Mouse (Mus musculus): Measurements from ENCODE around the gene Thbs2. TPM values are rescaled to one million over a fixed set of nuclear protein-coding genes. Genes with fewer than 3 reads are reported as not detected.

Thbs2 gene
- polyA plus RNA-seq, 1 experiment from 2014 or later: 2.4 TPM

DNA sequence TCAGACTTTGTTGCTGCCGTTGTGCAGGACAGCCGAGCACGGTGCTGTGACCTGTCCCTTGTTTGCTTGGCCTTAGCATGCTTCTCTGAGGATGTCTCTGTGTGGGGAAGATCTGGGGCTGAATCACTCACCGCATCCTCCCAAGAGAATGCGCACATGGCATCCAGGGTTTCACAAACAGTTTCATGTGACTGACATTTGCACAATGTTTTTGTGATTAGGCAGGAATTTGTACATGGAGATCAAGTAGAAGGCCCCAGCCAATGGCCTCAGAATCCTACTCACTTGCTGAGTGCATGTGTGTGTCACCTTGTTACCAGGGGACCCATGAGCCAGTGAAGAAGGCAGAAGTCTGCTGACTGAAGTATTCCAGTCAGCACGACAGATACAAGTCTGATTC lies 9.7 kb upstream of the Thbs2 start:
- no peak overlapping the region for H3K4me3 ChIP-seq (ENCODE audit: low read depth, low read length)
- WGBS: 77% methylated on average over 6 of the region's 6 CpGs
- no peak overlapping the region for H3K9ac ChIP-seq (ENCODE audit: low read length)
- no peak overlapping the region for H3K4me2 ChIP-seq (ENCODE audit: low read depth, low read length, severe bottlenecking)
- H3K27me3 ChIP-seq (ENCODE audit: control insufficient read depth, insufficient read depth, low read length): no peaks in the 10 kb centered on the region
- H3K27ac ChIP-seq (ENCODE audit: low read depth, low read length): no peak overlapping the region
- DNase-seq (ENCODE audit: low spot score): peak; percentile 27
- no peaks in the 10 kb centered on the region for H3K4me1 ChIP-seq (replicated peaks; ENCODE audit: control insufficient read depth, insufficient read depth, low read length)
- no peaks in the 10 kb centered on the region for H3K9me3 ChIP-seq (ENCODE audit: control insufficient read depth, low read length)
- no peak for ATAC-seq (replicated peaks; ENCODE audit: low FRiP score)
- H3K36me3 ChIP-seq (ENCODE audit: control insufficient read depth, insufficient read depth, low read length): no peaks in the 10 kb centered on the region

DNA sequence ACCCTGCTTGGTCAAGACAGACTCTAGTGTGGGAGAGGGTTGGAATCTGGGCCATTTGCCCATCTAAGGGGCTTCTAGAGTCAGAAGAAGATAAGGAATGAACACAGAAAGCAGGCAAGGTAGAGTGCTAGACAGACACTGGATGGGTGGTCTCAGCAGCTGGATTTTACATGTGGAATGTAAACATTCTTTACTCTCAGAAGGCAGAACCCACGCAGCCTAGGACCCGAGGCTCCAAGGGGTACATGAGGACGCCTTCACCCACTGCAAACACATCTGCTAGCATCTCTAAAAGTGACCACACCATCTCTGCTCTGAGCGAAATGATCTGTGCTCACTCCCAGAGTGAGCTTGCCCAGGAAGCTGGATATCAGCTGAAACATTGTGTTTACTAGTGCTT lies 9.2 kb upstream of the Thbs2 start:
- Histone ChIP-seq H3K36me3 (ENCODE audit: control insufficient read depth, insufficient read depth, low read length) (no peaks in the 10 kb centered on the region), H3K27me3 (ENCODE audit: control insufficient read depth, insufficient read depth, low read length) (no peaks in the 10 kb centered on the region), H3K4me2 (ENCODE audit: low read depth, low read length, severe bottlenecking) (no peak overlapping the region), H3K9me3 (ENCODE audit: control insufficient read depth, low read length) (no peaks in the 10 kb centered on the region), H3K27ac (ENCODE audit: low read depth, low read length) (no peak overlapping the region), H3K4me1 (replicated peaks; ENCODE audit: control insufficient read depth, insufficient read depth, low read length) (no peaks in the 10 kb centered on the region), H3K9ac (ENCODE audit: low read length) (no peak overlapping the region), H3K4me3 (ENCODE audit: low read depth, low read length) (no peak overlapping the region)
- DNase-seq (ENCODE audit: low spot score): peak; percentile 22
- no peak for ATAC-seq (replicated peaks; ENCODE audit: low FRiP score)
- WGBS: 70% methylated on average over 4 of the region's 4 CpGs

DNA sequence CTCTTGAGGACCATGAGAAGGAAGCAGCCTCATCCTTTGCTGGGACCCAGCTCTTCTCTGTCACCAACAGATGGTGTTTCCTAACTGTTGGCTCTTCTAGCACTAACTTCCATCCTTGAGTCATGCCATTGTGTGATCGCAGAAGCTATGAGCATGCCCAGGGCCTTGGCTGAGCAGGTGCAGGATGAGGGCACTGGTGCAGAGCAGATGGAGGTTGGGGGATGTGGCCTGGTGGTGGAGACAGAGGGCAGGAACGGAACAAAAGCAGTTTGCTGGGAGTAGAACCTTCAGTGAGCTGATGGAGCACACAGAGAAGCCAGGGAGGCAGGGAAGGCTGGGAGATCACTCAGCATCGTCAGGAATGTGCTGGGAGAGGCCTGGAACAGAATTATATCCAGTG lies 8.7 kb upstream of the Thbs2 start:
- Histone ChIP-seq H3K36me3 (ENCODE audit: control insufficient read depth, insufficient read depth, low read length) (no peaks in the 10 kb centered on the region), H3K27me3 (ENCODE audit: control insufficient read depth, insufficient read depth, low read length) (no peaks in the 10 kb centered on the region), H3K27ac (ENCODE audit: low read depth, low read length) (no peak overlapping the region), H3K4me3 (ENCODE audit: low read depth, low read length) (no peak overlapping the region), H3K4me2 (ENCODE audit: low read depth, low read length, severe bottlenecking) (no peak overlapping the region), H3K9me3 (ENCODE audit: control insufficient read depth, low read length) (no peaks in the 10 kb centered on the region), H3K4me1 (replicated peaks; ENCODE audit: control insufficient read depth, insufficient read depth, low read length) (no peaks in the 10 kb centered on the region), H3K9ac (ENCODE audit: low read length) (no peak overlapping the region)
- DNase-seq (ENCODE audit: low spot score): no peak
- ATAC-seq (replicated peaks; ENCODE audit: low FRiP score): no peak
- 61% methylated on average over 3 of the region's 3 CpGs for WGBS

DNA sequence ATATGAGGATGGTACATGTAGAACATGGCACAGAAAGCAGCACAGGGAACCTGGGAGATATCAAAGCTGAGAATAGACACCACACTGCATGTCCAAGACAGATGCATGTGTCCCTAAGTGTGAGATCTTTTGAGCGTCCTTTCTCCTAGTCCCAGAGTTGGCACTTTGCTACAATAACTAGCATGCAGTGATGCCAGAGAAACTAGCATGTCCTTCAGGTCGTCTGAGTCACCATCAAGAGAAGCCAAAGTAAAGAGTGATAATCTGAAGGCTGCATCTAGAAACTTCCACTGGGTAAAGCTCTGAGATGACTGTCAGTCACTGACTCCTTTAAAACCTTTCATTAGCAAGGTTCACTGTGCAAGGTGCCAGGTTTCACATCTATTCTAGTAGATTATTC lies 7.9 kb upstream of the Thbs2 start:
- peak; percentile 27 for DNase-seq (ENCODE audit: low spot score)
- Histone ChIP-seq H3K4me2 (ENCODE audit: low read depth, low read length, severe bottlenecking) (no peak overlapping the region), H3K4me3 (ENCODE audit: low read depth, low read length) (no peak overlapping the region), H3K27me3 (ENCODE audit: control insufficient read depth, insufficient read depth, low read length) (no peaks in the 10 kb centered on the region), H3K27ac (ENCODE audit: low read depth, low read length) (no peak overlapping the region), H3K9ac (ENCODE audit: low read length) (no peak overlapping the region), H3K9me3 (ENCODE audit: control insufficient read depth, low read length) (no peaks in the 10 kb centered on the region), H3K4me1 (replicated peaks; ENCODE audit: control insufficient read depth, insufficient read depth, low read length) (no peaks in the 10 kb centered on the region), H3K36me3 (ENCODE audit: control insufficient read depth, insufficient read depth, low read length) (no peaks in the 10 kb centered on the region)
- no peak for ATAC-seq (replicated peaks; ENCODE audit: low FRiP score)
- WGBS: 71% methylated on average over 2 of the region's 2 CpGs

DNA sequence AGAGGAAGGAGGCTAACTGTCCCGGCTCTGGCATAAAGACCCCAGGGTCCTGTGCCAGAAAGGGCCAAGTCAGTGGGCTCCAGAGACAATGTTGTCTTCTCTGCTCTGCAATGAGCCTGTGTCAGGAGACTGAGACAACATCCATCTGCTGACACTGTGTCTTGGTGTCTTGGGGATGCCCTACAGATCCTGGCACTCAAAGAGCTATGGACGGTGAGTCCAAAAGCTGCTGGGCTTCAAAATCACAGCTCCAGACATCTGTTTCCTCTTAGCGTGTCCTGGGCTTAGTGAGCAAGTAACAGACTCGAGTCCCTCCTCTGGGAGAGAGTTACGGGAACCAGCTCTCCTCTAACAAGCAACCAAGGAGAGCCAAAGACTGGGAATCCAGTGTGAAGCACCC lies 6.2 kb upstream of the Thbs2 start:
- Histone ChIP-seq H3K4me1 (replicated peaks; ENCODE audit: control insufficient read depth, insufficient read depth, low read length) (no peaks in the 10 kb centered on the region), H3K27ac (ENCODE audit: low read depth, low read length) (no peak overlapping the region), H3K9ac (ENCODE audit: low read length) (no peak overlapping the region), H3K36me3 (ENCODE audit: control insufficient read depth, insufficient read depth, low read length) (no peaks in the 10 kb centered on the region), H3K4me2 (ENCODE audit: low read depth, low read length, severe bottlenecking) (no peak overlapping the region), H3K27me3 (ENCODE audit: control insufficient read depth, insufficient read depth, low read length) (no peaks in the 10 kb centered on the region), H3K4me3 (ENCODE audit: low read depth, low read length) (no peak overlapping the region), H3K9me3 (ENCODE audit: control insufficient read depth, low read length) (no peaks in the 10 kb centered on the region)
- ATAC-seq (replicated peaks; ENCODE audit: low FRiP score) (no peak), DNase-seq (ENCODE audit: low spot score) (peak; percentile 8)
- 80% methylated on average over 5 of the region's 5 CpGs for WGBS

DNA sequence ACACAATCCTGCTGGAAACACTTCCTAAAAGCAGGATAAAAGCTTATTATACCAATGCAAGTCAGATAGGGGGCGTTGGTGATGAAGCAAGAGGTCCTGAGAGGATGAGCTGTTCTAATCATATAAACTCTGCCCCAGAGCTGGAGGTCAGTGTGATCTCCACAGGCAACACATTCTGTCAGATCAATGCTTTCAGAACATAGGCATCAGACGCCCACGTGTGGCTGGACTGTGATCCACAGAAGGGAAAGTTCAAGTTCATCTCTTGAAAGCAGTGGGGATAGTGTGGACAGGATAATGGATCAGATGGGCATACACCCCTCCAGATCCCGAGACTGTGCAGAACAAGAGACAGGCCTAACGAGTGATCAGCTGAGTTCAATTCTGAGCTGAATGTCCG lies 4.2 kb upstream of the Thbs2 start:
- no peak for ATAC-seq (replicated peaks; ENCODE audit: low FRiP score)
- DNase-seq (ENCODE audit: low spot score): peak; percentile 45
- H3K4me2 ChIP-seq (ENCODE audit: low read depth, low read length, severe bottlenecking): no peak overlapping the region
- no peaks in the 10 kb centered on the region for H3K36me3 ChIP-seq (ENCODE audit: control insufficient read depth, insufficient read depth, low read length)
- H3K9me3 ChIP-seq (ENCODE audit: control insufficient read depth, low read length): no peaks in the 10 kb centered on the region
- H3K9ac ChIP-seq (ENCODE audit: low read length): no peak overlapping the region
- no peak overlapping the region for H3K27ac ChIP-seq (ENCODE audit: low read depth, low read length)
- H3K27me3 ChIP-seq (ENCODE audit: control insufficient read depth, insufficient read depth, low read length): no peaks in the 10 kb centered on the region
- no peak overlapping the region for H3K4me3 ChIP-seq (ENCODE audit: low read depth, low read length)
- H3K4me1 ChIP-seq (replicated peaks; ENCODE audit: control insufficient read depth, insufficient read depth, low read length): peaks cover 6% of the 10 kb centered on the region
- WGBS: 76% methylated on average over 6 of the region's 6 CpGs

DNA sequence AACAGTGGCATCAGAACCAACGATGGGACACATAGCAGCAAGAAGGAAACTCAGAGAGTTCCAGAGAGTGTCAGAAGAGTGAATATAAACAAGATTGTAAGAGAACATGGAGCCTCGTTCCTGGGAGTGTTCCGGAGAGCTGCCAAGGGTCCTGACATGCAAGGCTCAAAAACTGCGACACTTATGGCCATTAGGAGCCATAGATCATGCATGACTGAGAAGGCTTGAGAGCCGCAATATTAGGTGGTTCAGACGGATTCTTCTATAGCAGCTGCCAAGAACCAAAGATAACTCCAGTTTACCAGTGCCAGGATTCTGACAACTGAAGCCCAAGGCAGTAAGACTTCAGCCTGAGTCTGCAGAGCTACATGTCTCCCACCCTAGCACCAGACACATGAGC lies 3.1 kb upstream of the Thbs2 start:
- peaks cover 7% of the 10 kb centered on the region for H3K4me1 ChIP-seq (replicated peaks; ENCODE audit: control insufficient read depth, insufficient read depth, low read length)
- no peaks in the 10 kb centered on the region for H3K36me3 ChIP-seq (ENCODE audit: control insufficient read depth, insufficient read depth, low read length)
- H3K9ac ChIP-seq (ENCODE audit: low read length): no peak overlapping the region
- ATAC-seq (replicated peaks; ENCODE audit: low FRiP score): no peak
- no peak overlapping the region for H3K4me3 ChIP-seq (ENCODE audit: low read depth, low read length)
- no peak overlapping the region for H3K27ac ChIP-seq (ENCODE audit: low read depth, low read length)
- H3K27me3 ChIP-seq (ENCODE audit: control insufficient read depth, insufficient read depth, low read length): no peaks in the 10 kb centered on the region
- H3K4me2 ChIP-seq (ENCODE audit: low read depth, low read length, severe bottlenecking): no peak overlapping the region
- WGBS: 84% methylated on average over 6 of the region's 6 CpGs
- H3K9me3 ChIP-seq (ENCODE audit: control insufficient read depth, low read length): no peaks in the 10 kb centered on the region
- peak; percentile 7 for DNase-seq (ENCODE audit: low spot score)

DNA sequence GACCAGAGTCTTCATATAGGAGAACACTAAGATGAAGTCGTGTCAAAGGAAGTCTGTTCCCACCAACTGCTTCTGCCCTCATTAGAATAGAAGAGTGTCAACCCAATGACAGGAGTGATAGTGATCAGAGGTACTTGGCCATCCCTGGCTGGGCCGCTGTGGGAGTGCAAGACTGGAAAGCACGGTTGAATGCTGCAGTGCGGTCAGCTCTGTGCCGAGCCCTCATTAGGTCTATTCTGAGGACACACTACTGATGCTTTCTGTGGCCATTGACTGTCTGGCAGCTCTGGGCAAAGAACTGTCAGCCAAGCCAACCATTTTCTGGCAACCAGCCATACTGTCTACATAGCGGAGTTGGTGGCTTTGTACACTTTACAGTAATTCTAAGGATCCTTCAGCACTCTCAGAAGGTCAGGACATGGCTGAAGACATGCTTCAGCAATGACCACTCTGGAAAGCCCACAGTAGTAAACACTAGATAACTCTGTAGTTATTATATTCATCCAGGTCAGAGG lies 2.3 kb upstream of the Thbs2 start:
- WGBS: 87% methylated on average over 6 of the region's 6 CpGs
- Histone ChIP-seq H3K9me3 (ENCODE audit: control insufficient read depth, low read length) (no peaks in the 10 kb centered on the region), H3K4me3 (ENCODE audit: low read depth, low read length) (no peak overlapping the region), H3K9ac (ENCODE audit: low read length) (no peak overlapping the region), H3K27me3 (ENCODE audit: control insufficient read depth, insufficient read depth, low read length) (no peaks in the 10 kb centered on the region), H3K4me2 (ENCODE audit: low read depth, low read length, severe bottlenecking) (no peak overlapping the region), H3K36me3 (ENCODE audit: control insufficient read depth, insufficient read depth, low read length) (no peaks in the 10 kb centered on the region), H3K27ac (ENCODE audit: low read depth, low read length) (no peak overlapping the region), H3K4me1 (replicated peaks; ENCODE audit: control insufficient read depth, insufficient read depth, low read length) (peaks cover 7% of the 10 kb centered on the region)
- ATAC-seq (replicated peaks; ENCODE audit: low FRiP score): no peak
- DNase-seq (ENCODE audit: low spot score): no peak
